Mouse (Mus musculus) intestine, postnatal 0 days (tissue): ENCODE results near the gene Hoxb5. TPM values are rescaled to one million over a fixed set of nuclear protein-coding genes. Genes with fewer than 3 reads are reported as not detected.

Source experiments
- ATAC-seq: fragments of 200-750 bp; cut with Nextera tagmentation; 2 replicates; pipeline ENCODE4 v1.8.0; 2017; ENCODE audit warnings: mild to moderate bottlenecking, moderate TSS enrichment, moderate library complexity
- H3K27ac ChIP-seq: fragments of 300-500 bp; sonication (generic); 2 replicates; pipeline ENCODE4 v1.5.1; 2014; ENCODE audit warnings: mild to moderate bottlenecking, low read depth, low read length, moderate library complexity
- H3K27me3 ChIP-seq: fragments of 300-500 bp; sonication (generic); replicated peaks from 2 replicates; pipeline ENCODE4 v1.6.1; 2014; ENCODE audit warnings: low read length, mixed read lengths; ENCODE audit not compliant: control insufficient read depth, insufficient read depth
- H3K36me3 ChIP-seq: fragments of 300-500 bp; sonication (generic); 2 replicates; pipeline ENCODE4 v1.6.1; 2014; ENCODE audit warnings: mild to moderate bottlenecking, moderate library complexity; ENCODE audit not compliant: control insufficient read depth, insufficient read depth
- H3K4me1 ChIP-seq: fragments of 300-500 bp; sonication (generic); replicated peaks from 2 replicates; pipeline ENCODE4 v1.6.1; 2014; ENCODE audit warnings: antibody characterized with exemption, low read length, mixed read lengths; ENCODE audit not compliant: control insufficient read depth, insufficient read depth
- H3K4me2 ChIP-seq: fragments of 300-500 bp; sonication (generic); replicated peaks from 2 replicates; pipeline ENCODE4 v1.6.1; 2014; ENCODE audit warnings: low read depth, mild to moderate bottlenecking, moderate library complexity
- H3K4me3 ChIP-seq: fragments of 300-500 bp; sonication (generic); 2 replicates; pipeline ENCODE4 v1.5.1; 2014; ENCODE audit warnings: low read depth, low read length
- H3K9ac ChIP-seq: fragments of 300-500 bp; sonication (generic); 2 replicates; pipeline ENCODE4 v1.6.1; 2014; ENCODE audit warnings: mild to moderate bottlenecking, low read depth, low read length
- H3K9me3 ChIP-seq: fragments of 300-500 bp; sonication (generic); 2 replicates; pipeline ENCODE4 v1.6.1; 2016; ENCODE audit warnings: mixed run types; ENCODE audit not compliant: control insufficient read depth
- CTCF ChIP-seq: sonication (generic); IDR thresholded peaks from 2 replicates; pipeline ENCODE4 v1.5.1; 2016; ENCODE audit warnings: low read depth, mild to moderate bottlenecking, control low read depth, antibody characterized with exemption, moderate library complexity
- WGBS: fragments of 180-500 bp; shearing (Covaris S2); extraction: QIAGEN DNeasy Blood & Tissue Kit; methylation state at CpG from one replicate; pipeline ENCODE4 v1.1.7; 2014; 5-methylcytosine and 5-hydroxymethylcytosine counted together
- polyA plus RNA-seq: library from polyadenylated mRNA; unstranded; fragments of >200 nt; fragmentation: Nextera tagmentation; extraction: Ambion mirVana; gene quantifications from 2 replicates; pipeline ENCODE4 v1.2.1, GENCODE M21; 2015

The Hoxb5 gene
- polyA plus RNA-seq, 1 experiment from 2014 or later, result 14.7 TPM

GRCm38 (mm10) chr11:96281396-96281795 is 21.7 kb upstream of the Hoxb5 start:
- no peak overlapping the region for H3K4me3 ChIP-seq

GRCm38 (mm10) chr11:96281855-96282570 is 21.1 kb upstream of the Hoxb5 start, which contains the start of gene Hoxb8:
Hoxb8 (plus strand) TSS chr11:96281905.
- Histone ChIP-seq H3K9me3 (no peaks in the 10 kb centered on the region), H3K27me3 (peaks cover 71% of the 10 kb centered on the region), H3K4me3 (peak within 1 kb of the TSS; percentile 50), H3K9ac (no peak within 1 kb of the TSS), H3K4me1 (no peaks in the 10 kb centered on the region), H3K27ac (no peak within 1 kb of the TSS), H3K4me2 (peak within 1 kb of the TSS; percentile 75), H3K36me3 (no peaks in the 10 kb centered on the region)
- TF ChIP-seq CTCF, result no peak
- no peak for ATAC-seq
- 3% methylated on average over 27 of the region's 27 CpGs for WGBS

More at GRCm38 (mm10) chr11:96281396-96281795, 21.7 kb upstream of the Hoxb5 start:
- 22% methylated on average over 18 of the region's 18 CpGs for WGBS
- H3K4me2 ChIP-seq, result 0 out of 2 replicates have a peak overlapping the region, but pooled peaks have one; percentile 10
- H3K9me3 ChIP-seq, result no peaks in the 10 kb centered on the region
- peaks cover 71% of the 10 kb centered on the region for H3K27me3 ChIP-seq
- no peak for ATAC-seq
- H3K9ac ChIP-seq, result no peak overlapping the region
- no peak overlapping the region for H3K27ac ChIP-seq
- no peaks in the 10 kb centered on the region for H3K36me3 ChIP-seq
- TF ChIP-seq CTCF, result no peak
- no peaks in the 10 kb centered on the region for H3K4me1 ChIP-seq

DNA sequence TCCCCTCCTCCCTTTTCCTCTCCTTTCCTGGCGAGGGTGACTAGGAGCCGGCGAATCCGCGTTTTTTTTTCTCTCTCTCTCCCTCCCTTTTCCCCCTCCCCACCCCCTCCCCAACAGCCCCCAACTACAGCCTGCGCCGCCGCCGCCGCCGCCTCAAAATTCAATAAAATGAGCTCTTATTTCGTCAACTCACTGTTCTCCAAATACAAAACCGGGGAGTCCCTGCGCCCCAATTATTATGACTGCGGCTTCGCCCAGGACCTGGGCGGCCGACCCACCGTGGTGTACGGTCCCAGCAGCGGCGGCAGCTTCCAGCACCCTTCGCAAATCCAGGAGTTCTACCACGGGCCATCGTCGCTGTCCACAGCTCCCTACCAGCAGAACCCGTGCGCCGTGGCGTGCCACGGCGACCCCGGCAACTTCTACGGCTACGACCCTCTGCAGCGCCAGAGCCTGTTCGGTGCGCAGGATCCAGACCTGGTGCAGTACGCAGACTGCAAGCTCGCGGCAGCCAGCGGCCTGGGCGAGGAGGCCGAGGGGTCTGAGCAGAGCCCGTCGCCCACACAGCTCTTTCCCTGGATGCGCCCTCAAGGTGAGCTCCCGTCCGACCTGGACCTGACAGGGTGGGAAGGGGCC is 20.2 kb upstream of the Hoxb5 start:
- Histone ChIP-seq H3K4me3 (peak overlapping the region; percentile 50), H3K36me3 (no peaks in the 10 kb centered on the region), H3K4me1 (no peaks in the 10 kb centered on the region), H3K27me3 (peaks cover 71% of the 10 kb centered on the region), H3K27ac (peak overlapping the region; percentile 42; the same call in 1 of the 2 replicates), H3K4me2 (peak overlapping the region; percentile 75), H3K9me3 (no peaks in the 10 kb centered on the region), H3K9ac (peak overlapping the region; percentile 42)
- WGBS, result under 1% methylated on average over 49 of the region's 49 CpGs
- TF ChIP-seq CTCF, result no peak
- ATAC-seq, result no peak

- Histone ChIP-seq H3K4me3 (peak overlapping the region; percentile 50), H3K4me1 (no peaks in the 10 kb centered on the region), H3K27ac (peak overlapping the region; percentile 65), H3K9me3 (no peaks in the 10 kb centered on the region), H3K36me3 (no peaks in the 10 kb centered on the region), H3K9ac (peak overlapping the region; percentile 42), H3K27me3 (peaks cover 70% of the 10 kb centered on the region), H3K4me2 (peak overlapping the region; percentile 75)
- TF ChIP-seq CTCF, result peak; percentile 49
- ATAC-seq, result 0 out of 2 replicates have a peak, but pooled peaks have one; percentile 26
- WGBS, result under 1% methylated on average over 45 of the region's 49 CpGs
Observed at GRCm38 (mm10) chr11:96284041-96284749, 18.9 kb upstream of the Hoxb5 start.

- TF ChIP-seq CTCF, result no peak
- no peaks in the 10 kb centered on the region for H3K4me1 ChIP-seq
- H3K27me3 ChIP-seq, result peaks cover 66% of the 10 kb centered on the region
- peak overlapping the region; percentile 42; the same call in 1 of the 2 replicates for H3K9ac ChIP-seq
- peak overlapping the region; percentile 50 for H3K4me3 ChIP-seq
- H3K9me3 ChIP-seq, result no peaks in the 10 kb centered on the region
- no peaks in the 10 kb centered on the region for H3K36me3 ChIP-seq
- WGBS, result 2% methylated on average over 31 of the region's 37 CpGs
- H3K27ac ChIP-seq, result peak overlapping the region; percentile 65
- H3K4me2 ChIP-seq, result peak overlapping the region; percentile 75
- ATAC-seq, result no peak
Observed at GRCm38 (mm10) chr11:96284774-96285734, 18.1 kb upstream of the Hoxb5 start.
